Mouse (Mus musculus) stomach, embryonic 16.5 days (tissue): ENCODE results near the gene Vstm2l. TPM values are rescaled to one million over a fixed set of nuclear protein-coding genes. Genes with fewer than 3 reads are reported as not detected.

Source experiments
- ATAC-seq: fragments of 200-750 bp; cut with Nextera tagmentation; 2 replicates; pipeline ENCODE4 v1.8.0; 2017; ENCODE audit warnings: moderate number of reproducible peaks, moderate TSS enrichment; ENCODE audit not compliant: insufficient read depth, low FRiP score
- H3K27ac ChIP-seq: fragments of 300-500 bp; sonication (generic); 2 replicates; pipeline ENCODE4 v1.5.1; 2014; ENCODE audit warnings: low read length
- H3K27me3 ChIP-seq: fragments of 300-500 bp; sonication (generic); 2 replicates; pipeline ENCODE4 v1.6.1; 2014; ENCODE audit warnings: low read length, control low read depth, mixed read lengths; ENCODE audit not compliant: control insufficient read depth, insufficient read depth
- H3K36me3 ChIP-seq: fragments of 300-500 bp; sonication (generic); 2 replicates; pipeline ENCODE4 v1.6.1; 2014; ENCODE audit warnings: low read length; ENCODE audit not compliant: control insufficient read depth, insufficient read depth
- H3K4me1 ChIP-seq: fragments of 300-500 bp; sonication (generic); 2 replicates; pipeline ENCODE4 v1.6.1; 2014; ENCODE audit warnings: low read length, control low read depth, mixed read lengths; ENCODE audit not compliant: control insufficient read depth, insufficient read depth
- H3K4me2 ChIP-seq: fragments of 300-500 bp; sonication (generic); 2 replicates; pipeline ENCODE4 v1.6.1; 2014; ENCODE audit warnings: low read depth, low read length, mixed read lengths
- H3K4me3 ChIP-seq: fragments of 300-500 bp; sonication (generic); replicated peaks from 2 replicates; pipeline ENCODE4 v1.5.1; 2014; ENCODE audit warnings: mild to moderate bottlenecking, low read length
- H3K9ac ChIP-seq: fragments of 300-500 bp; sonication (generic); 2 replicates; pipeline ENCODE4 v1.6.1; 2014; ENCODE audit warnings: low read length
- H3K9me3 ChIP-seq: fragments of 300-500 bp; sonication (generic); replicated peaks from 2 replicates; pipeline ENCODE4 v1.6.1; 2016; ENCODE audit warnings: low read length, control low read depth; ENCODE audit not compliant: control insufficient read depth
- whole genome bisulfite sequencing: fragments of 180-500 bp; shearing (Covaris S2); extraction: QIAGEN DNeasy Blood & Tissue Kit; methylation state at CpG from one replicate; pipeline ENCODE4 v1.1.7; 2014; 5-methylcytosine and 5-hydroxymethylcytosine counted together
- polyA plus RNA-seq: library from polyadenylated mRNA; unstranded; fragments of >200 nt; fragmentation: Nextera tagmentation; extraction: Ambion mirVana; gene quantifications from 2 replicates; pipeline ENCODE4 v1.2.1, GENCODE M21; 2015

Gene Vstm2l
- polyA plus RNA-seq, 1 experiment from 2014 or later, result 0.19 TPM

DNA sequence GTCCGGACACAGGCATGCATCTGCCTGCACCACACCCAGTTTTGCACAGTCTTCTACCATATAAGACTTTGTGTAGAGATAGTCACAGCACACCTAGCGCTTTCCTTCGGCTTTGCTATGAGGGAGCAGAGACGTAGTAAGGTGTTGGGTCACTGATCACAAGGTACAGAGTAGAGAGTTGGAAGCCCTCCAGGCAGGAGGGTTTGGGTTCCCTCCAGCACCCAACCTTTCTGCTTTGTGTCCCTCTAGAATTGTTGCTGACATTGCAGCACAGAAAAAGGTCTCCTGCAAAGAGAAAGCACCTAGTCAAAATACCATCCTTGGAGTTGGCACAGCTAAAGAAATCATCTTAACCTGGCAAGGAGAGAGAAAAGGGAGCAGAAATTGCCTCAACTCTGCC is 78.0 kb downstream of the Vstm2l start:
- H3K4me2 ChIP-seq, result no peak overlapping the region
- no peak overlapping the region for H3K4me3 ChIP-seq
- no peaks in the 10 kb centered on the region for H3K27me3 ChIP-seq
- 95% methylated on average over 4 of the region's 4 CpGs for WGBS
- H3K4me1 ChIP-seq, result no peaks in the 10 kb centered on the region
- H3K27ac ChIP-seq, result no peak overlapping the region
- no peak for ATAC-seq
- 0 out of 2 replicates have a peak, but pooled peaks cover 13% of the 10 kb centered on the region for H3K36me3 ChIP-seq
- H3K9ac ChIP-seq, result no peak overlapping the region
- no peaks in the 10 kb centered on the region for H3K9me3 ChIP-seq

Other genes starting within 250 kb of the Vstm2l start
- 43.9 and 44.7 TPM in 2 replicates for gene Ctnnbl1, start 177.3 kb upstream of the Vstm2l start, polyA plus RNA-seq
- gene Tti1, start 113.8 kb downstream of the Vstm2l start, polyA plus RNA-seq, result 21.0 and 21.5 TPM in 2 replicates
- 34.5 and 36.1 TPM in 2 replicates for gene Rprd1b, start 113.8 kb downstream of the Vstm2l start, polyA plus RNA-seq
- gene Tgm2, start 231.8 kb downstream of the Vstm2l start, polyA plus RNA-seq, result 123 and 133 TPM in 2 replicates